In genomic region chr11:98839402-98839801, GRCm38 (mm10) we compare ENCODE assay signal across 12 mouse cellular contexts. TPM values are rescaled to one million over a fixed set of nuclear protein-coding genes. Genes with fewer than 3 reads are reported as not detected.
DNase-seq lines count a peak whose midpoint lies in the region; ATAC-seq and TF ChIP-seq lines count a peak whose summit lies in the region.
"Had no signal": no experiment of that assay in that cellular context is flagged by ENCODE, and none has a peak within 500 bp of the region (broad histone marks: within the 10 kb centered on the region; RNA-seq: fewer than 3 reads in every experiment).

No protein-coding gene starts in this region.

- ATAC-seq in cerebellum, adult (ENCODE audit: insufficient number of reproducible peaks, low FRiP score, low TSS enrichment), result no peak
- no peak for ATAC-seq in limb, embryonic 14.5 days (ENCODE audit: low FRiP score, low read depth)
- peak; percentile 73 for ATAC-seq in intestine, embryonic 16.5 days
- ATAC-seq in stomach, embryonic 14.5 days (ENCODE audit: insufficient number of reproducible peaks, insufficient read depth, low FRiP score, low read depth), result peak; percentile 59; the same call in 1 of the 2 replicates
- ATAC-seq in monocyte, adult 5-6 weeks (replicated peaks; ENCODE audit: insufficient number of reproducible peaks, low FRiP score, low TSS enrichment, poor library complexity, severe bottlenecking), result no peak
- ATAC-seq: midbrain, embryonic 15.5 days had no signal

- 42% methylated on average over 6 of the region's 6 CpGs for WGBS in limb, embryonic 14.5 days
- WGBS in limb, embryonic 10.5 days, result 45% methylated on average over 6 of the region's 6 CpGs
- WGBS in intestine, embryonic 16.5 days, result 32% methylated on average over 6 of the region's 6 CpGs
- WGBS in stomach, embryonic 14.5 days, result 40% methylated on average over 6 of the region's 6 CpGs

- peaks cover 4% of the 10 kb centered on the region for H3K4me1 ChIP-seq in limb, embryonic 14.5 days (ENCODE audit: control insufficient read depth, insufficient read depth, low read length)
- H3K4me1 ChIP-seq in limb, embryonic 10.5 days, result peaks cover 36% of the 10 kb centered on the region
- peaks cover 23% of the 10 kb centered on the region for H3K4me1 ChIP-seq in intestine, embryonic 16.5 days (ENCODE audit: control insufficient read depth, insufficient read depth, low read length)
- H3K4me1 ChIP-seq in stomach, embryonic 14.5 days (ENCODE audit: control insufficient read depth, insufficient read depth, low read length), result peaks cover 18% of the 10 kb centered on the region

- H3K36me3 ChIP-seq in limb, embryonic 14.5 days (ENCODE audit: control insufficient read depth, insufficient read depth, low read length), result peaks cover 6% of the 10 kb centered on the region; the same call in 1 of the 2 replicates
- H3K36me3 ChIP-seq in limb, embryonic 10.5 days, result peaks cover 7% of the 10 kb centered on the region
- no peaks in the 10 kb centered on the region for H3K36me3 ChIP-seq in intestine, embryonic 16.5 days (ENCODE audit: control insufficient read depth, insufficient read depth, low read length)
- no peaks in the 10 kb centered on the region; the same call in 1 of the 2 replicates for H3K36me3 ChIP-seq in stomach, embryonic 14.5 days (ENCODE audit: control insufficient read depth, insufficient read depth, low read length)
- H3K36me3 ChIP-seq: midbrain, embryonic 15.5 days had no signal

- no peak overlapping the region for H3K4me3 ChIP-seq in limb, embryonic 14.5 days (replicated peaks; ENCODE audit: low read length)
- no peak overlapping the region for H3K4me3 ChIP-seq in limb, embryonic 10.5 days
- no peak overlapping the region for H3K4me3 ChIP-seq in intestine, embryonic 16.5 days (ENCODE audit: low read length)
- H3K4me3 ChIP-seq in stomach, embryonic 14.5 days (ENCODE audit: low read depth, low read length), result no peak overlapping the region
- H3K4me3 ChIP-seq: midbrain, embryonic 15.5 days had no signal

- H3K9ac ChIP-seq in limb, embryonic 14.5 days (ENCODE audit: low read depth, low read length, severe bottlenecking), result no peak overlapping the region
- no peak overlapping the region for H3K9ac ChIP-seq in intestine, embryonic 16.5 days (ENCODE audit: low read depth, low read length)
- H3K9ac ChIP-seq in stomach, embryonic 14.5 days (replicated peaks; ENCODE audit: low read depth, low read length), result no peak overlapping the region
- H3K9ac ChIP-seq: lung, embryonic 14.5 days; midbrain, embryonic 15.5 days had no signal

- no peaks in the 10 kb centered on the region for H3K9me3 ChIP-seq in limb, embryonic 14.5 days (ENCODE audit: control insufficient read depth, low read length)
- no peaks in the 10 kb centered on the region for H3K9me3 ChIP-seq in limb, embryonic 10.5 days (replicated peaks)
- H3K9me3 ChIP-seq in intestine, embryonic 16.5 days (ENCODE audit: control insufficient read depth, low read length), result no peaks in the 10 kb centered on the region
- no peaks in the 10 kb centered on the region for H3K9me3 ChIP-seq in stomach, embryonic 14.5 days (ENCODE audit: control insufficient read depth, low read depth, low read length)
- H3K9me3 ChIP-seq: midbrain, embryonic 15.5 days had no signal

- H3K4me2 ChIP-seq in limb, embryonic 14.5 days (replicated peaks; ENCODE audit: low read depth, low read length, severe bottlenecking), result 0 out of 2 replicates have a peak overlapping the region, but pooled peaks have one; percentile 17
- no peak overlapping the region for H3K4me2 ChIP-seq in intestine, embryonic 16.5 days (ENCODE audit: low read depth, low read length)
- H3K4me2 ChIP-seq in stomach, embryonic 14.5 days (replicated peaks; ENCODE audit: low read depth, low read length), result no peak overlapping the region; the same call in 1 of the 2 replicates
- H3K4me2 ChIP-seq: lung, embryonic 14.5 days; midbrain, embryonic 15.5 days had no signal

- H3K27ac ChIP-seq in limb, embryonic 14.5 days (replicated peaks; ENCODE audit: low read depth, low read length), result no peak overlapping the region
- H3K27ac ChIP-seq in limb, embryonic 10.5 days, result no peak overlapping the region
- no peak overlapping the region for H3K27ac ChIP-seq in intestine, embryonic 16.5 days (ENCODE audit: low read length)
- no peak overlapping the region; the same call in 1 of the 2 replicates for H3K27ac ChIP-seq in stomach, embryonic 14.5 days (ENCODE audit: low read length)
- H3K27ac ChIP-seq: midbrain, embryonic 15.5 days had no signal

- TF ChIP-seq POLR2A in limb, embryonic 14.5 days (IDR thresholded peaks at IDR 0.05; ENCODE audit: borderline replicate concordance, extremely low read depth, insufficient read depth, insufficient read length), result no peak

- peak; percentile 69 for DNase-seq in cerebellum, adult 11-12 months
- no peak for DNase-seq in limb, embryonic 14.5 days (ENCODE audit: low spot score)
- DNase-seq in limb, embryonic 10.5 days (ENCODE audit: low spot score), result no peak
- DNase-seq in adrenal gland, postnatal 36 days, result no peak
- DNase-seq: heart, postnatal 14 days; lung, embryonic 14.5 days; thymus, adult 18-20 months had no signal

- H3K27me3 ChIP-seq in limb, embryonic 14.5 days (ENCODE audit: control insufficient read depth, insufficient read depth, low read length), result no peaks in the 10 kb centered on the region
- peaks cover 34% of the 10 kb centered on the region for H3K27me3 ChIP-seq in limb, embryonic 10.5 days (ENCODE audit: low read depth, poor library complexity, severe bottlenecking)
- H3K27me3 ChIP-seq in intestine, embryonic 16.5 days (replicated peaks; ENCODE audit: control insufficient read depth, insufficient read depth, low read length), result no peaks in the 10 kb centered on the region
- H3K27me3 ChIP-seq in stomach, embryonic 14.5 days (ENCODE audit: control insufficient read depth, insufficient read depth, low read length), result peaks cover 4% of the 10 kb centered on the region; the same call in 1 of the 2 replicates
- H3K27me3 ChIP-seq: midbrain, embryonic 15.5 days had no signal

RNA-seq across cellular contexts. Expression of gene Rapgefl1, which starts 2.8 kb away (rescaled TPM):
- 31.4 and 41.8 TPM in 2 replicates for polyA plus RNA-seq in limb, embryonic 14.5 days (2012; rRNA removed)
- polyA plus RNA-seq in limb, embryonic 14.5 days (2014; fragmentation: Nextera tagmentation; extraction: Ambion mirVana), result 8.8 and 8.9 TPM in 2 replicates
- polyA plus RNA-seq in limb, embryonic 10.5 days (2016; fragmentation: Nextera tagmentation; extraction: Ambion mirVana), result 1.4 and 1.9 TPM in 2 replicates
- polyA plus RNA-seq in intestine, embryonic 16.5 days (2015; fragmentation: Nextera tagmentation; extraction: Ambion mirVana), result 0.67 and 1.1 TPM in 2 replicates
- 5.6 and 7.7 TPM in 2 replicates for polyA plus RNA-seq in stomach, embryonic 14.5 days (2014; fragmentation: Nextera tagmentation; extraction: Ambion mirVana)
- under 1 TPM; 0.46 to 0.69 TPM for total RNA-seq in adrenal gland, postnatal 36 days (2021)
- total RNA-seq in monocyte, adult 5-6 weeks (2017), result not detected in 3 replicates

RNA-seq across cellular contexts. Expression of gene Wipf2, which starts 24.0 kb away (rescaled TPM):
- polyA plus RNA-seq in limb, embryonic 14.5 days (2012; rRNA removed), result 10.5 and 11.4 TPM in 2 replicates
- polyA plus RNA-seq in limb, embryonic 14.5 days (2014; fragmentation: Nextera tagmentation; extraction: Ambion mirVana), result 4.7 and 4.9 TPM in 2 replicates
- polyA plus RNA-seq in limb, embryonic 10.5 days (2016; fragmentation: Nextera tagmentation; extraction: Ambion mirVana), result 5.4 and 6.2 TPM in 2 replicates
- 3.4 and 3.5 TPM in 2 replicates for polyA plus RNA-seq in intestine, embryonic 16.5 days (2015; fragmentation: Nextera tagmentation; extraction: Ambion mirVana)
- 6.8 and 7.1 TPM in 2 replicates for polyA plus RNA-seq in stomach, embryonic 14.5 days (2014; fragmentation: Nextera tagmentation; extraction: Ambion mirVana)
- 10 to 100 TPM; 19.8 to 21.1 TPM for total RNA-seq in adrenal gland, postnatal 36 days (2021)
- total RNA-seq in monocyte, adult 5-6 weeks (2017), result 5.3 to 13.1 TPM (median 7.1 TPM) in 3 replicates

RNA-seq across cellular contexts. Expression of gene Casc3, which starts 34.7 kb away (rescaled TPM):
- polyA plus RNA-seq in limb, embryonic 14.5 days (2012; rRNA removed), result 52.4 and 56.8 TPM in 2 replicates
- polyA plus RNA-seq in limb, embryonic 14.5 days (2014; fragmentation: Nextera tagmentation; extraction: Ambion mirVana), result 34.1 and 40.4 TPM in 2 replicates
- 46.7 and 51.9 TPM in 2 replicates for polyA plus RNA-seq in limb, embryonic 10.5 days (2016; fragmentation: Nextera tagmentation; extraction: Ambion mirVana)
- polyA plus RNA-seq in intestine, embryonic 16.5 days (2015; fragmentation: Nextera tagmentation; extraction: Ambion mirVana), result 23.1 and 24.3 TPM in 2 replicates
- polyA plus RNA-seq in stomach, embryonic 14.5 days (2014; fragmentation: Nextera tagmentation; extraction: Ambion mirVana), result 33.7 and 35.1 TPM in 2 replicates
- total RNA-seq in adrenal gland, postnatal 36 days (2021), result 10 to 100 TPM; 29.6 to 34.3 TPM
- 47.5 to 51.5 TPM (median 49.5 TPM) in 3 replicates for total RNA-seq in monocyte, adult 5-6 weeks (2017)

RNA-seq across cellular contexts. Expression of gene Msl1, which starts 44.1 kb away (rescaled TPM):
- 76.9 and 81.1 TPM in 2 replicates for polyA plus RNA-seq in limb, embryonic 14.5 days (2012; rRNA removed)
- 19.8 and 23.5 TPM in 2 replicates for polyA plus RNA-seq in limb, embryonic 14.5 days (2014; fragmentation: Nextera tagmentation; extraction: Ambion mirVana)
- 22.8 and 25.0 TPM in 2 replicates for polyA plus RNA-seq in limb, embryonic 10.5 days (2016; fragmentation: Nextera tagmentation; extraction: Ambion mirVana)
- polyA plus RNA-seq in intestine, embryonic 16.5 days (2015; fragmentation: Nextera tagmentation; extraction: Ambion mirVana), result 13.5 and 14.5 TPM in 2 replicates
- 21.6 and 22.3 TPM in 2 replicates for polyA plus RNA-seq in stomach, embryonic 14.5 days (2014; fragmentation: Nextera tagmentation; extraction: Ambion mirVana)
- total RNA-seq in adrenal gland, postnatal 36 days (2021), result 100 to 1,000 TPM in 1 of 2 experiments, 10 to 100 TPM in 1; 94.2 to 106 TPM
- total RNA-seq in monocyte, adult 5-6 weeks (2017), result 108 to 125 TPM (median 112 TPM) in 3 replicates

Comparison
In these comparisons a context has a peak if more than half of its experiments do, and no peak if none do; other contexts are left out.
1. ATAC-seq: peak in intestine, embryonic 16.5 days (single experiment) and stomach, embryonic 14.5 days (single experiment); none in cerebellum, adult (single experiment), limb, embryonic 14.5 days (single experiment) and monocyte, adult 5-6 weeks (single experiment).